Mouse (Mus musculus) heart, adult 2 months (tissue): ENCODE measurements around the gene Wdfy3.

Experiments
- CTCF ChIP-seq: fragments of 200-600 bp; IDR thresholded peaks from 2 replicates; pipeline ENCODE4 v1.8.1; 2022; ENCODE audit warnings: antibody characterized with exemption, mild to moderate bottlenecking, moderate library complexity
- EP300 ChIP-seq: fragments of 200-500 bp; IDR thresholded peaks from 2 replicates; pipeline ENCODE4 v1.6.1; 2011; ENCODE audit warnings: low read depth, low read length, control low read depth; ENCODE audit not compliant: insufficient read depth
- POLR2A ChIP-seq: fragments of 200-500 bp; IDR thresholded peaks from 2 replicates; pipeline ENCODE4 v1.6.1; 2011; ENCODE audit warnings: mild to moderate bottlenecking, low read depth, low read length, control low read depth; ENCODE audit not compliant: insufficient read depth

GRCm38 (mm10) chr5:102054511-102055093 lies 15.1 kb downstream of the Wdfy3 start:
- TF ChIP-seq POLR2A = no peak
- no peak for TF ChIP-seq CTCF
- no peak for TF ChIP-seq EP300
